Mouse (Mus musculus) embryonic facial prominence, embryonic 15.5 days (tissue): Measurements from ENCODE around the gene Srbd1. TPM values are rescaled to one million over a fixed set of nuclear protein-coding genes. Genes with fewer than 3 reads are reported as not detected.

Experiments used
- ATAC-seq: fragments of 200-750 bp; cut with Nextera tagmentation; 2 replicates; pipeline ENCODE4 v1.8.0; 2017; ENCODE audit warnings: low read depth, moderate TSS enrichment; ENCODE audit not compliant: insufficient number of reproducible peaks, low FRiP score, low TSS enrichment
- H3K27ac ChIP-seq: fragments of 300-500 bp; sonication (generic); replicated peaks from 2 replicates; pipeline ENCODE4 v1.5.1; 2015; ENCODE audit warnings: mild to moderate bottlenecking, inconsistent platforms
- H3K27me3 ChIP-seq: fragments of 300-500 bp; sonication (generic); 2 replicates; pipeline ENCODE4 v1.6.1; 2015; ENCODE audit warnings: inconsistent platforms
- H3K36me3 ChIP-seq: fragments of 300-500 bp; sonication (generic); 2 replicates; pipeline ENCODE4 v1.6.1; 2015; ENCODE audit warnings: mild to moderate bottlenecking, inconsistent platforms
- H3K4me1 ChIP-seq: fragments of 300-500 bp; sonication (generic); 2 replicates; pipeline ENCODE4 v1.6.1; 2015; ENCODE audit warnings: inconsistent platforms
- H3K4me2 ChIP-seq: fragments of 300-500 bp; sonication (generic); replicated peaks from 2 replicates; pipeline ENCODE4 v1.6.1; 2015; ENCODE audit warnings: mild to moderate bottlenecking, inconsistent platforms
- H3K4me3 ChIP-seq: fragments of 300-500 bp; sonication (generic); replicated peaks from 2 replicates; pipeline ENCODE4 v1.5.1; 2015; ENCODE audit warnings: mild to moderate bottlenecking, inconsistent platforms
- H3K9ac ChIP-seq: fragments of 300-500 bp; sonication (generic); 2 replicates; pipeline ENCODE4 v1.6.1; 2015; ENCODE audit warnings: inconsistent platforms
- H3K9me3 ChIP-seq: fragments of 300-500 bp; sonication (generic); replicated peaks from 2 replicates; pipeline ENCODE4 v1.6.1; 2016; ENCODE audit warnings: inconsistent platforms
- WGBS: fragments of 180-500 bp; shearing (Covaris S2); methylation state at CpG from one replicate; pipeline ENCODE4 v1.1.7; 2015; 5-methylcytosine and 5-hydroxymethylcytosine counted together
- polyA plus RNA-seq: library from polyadenylated mRNA; unstranded; fragments of >200 nt; fragmentation: Nextera tagmentation; extraction: Ambion mirVana; gene quantifications from 2 replicates; pipeline ENCODE4 v1.2.1, GENCODE M21; 2015

The Srbd1 gene
- polyA plus RNA-seq, 1 experiment from 2014 or later, result 16.2 TPM

DNA sequence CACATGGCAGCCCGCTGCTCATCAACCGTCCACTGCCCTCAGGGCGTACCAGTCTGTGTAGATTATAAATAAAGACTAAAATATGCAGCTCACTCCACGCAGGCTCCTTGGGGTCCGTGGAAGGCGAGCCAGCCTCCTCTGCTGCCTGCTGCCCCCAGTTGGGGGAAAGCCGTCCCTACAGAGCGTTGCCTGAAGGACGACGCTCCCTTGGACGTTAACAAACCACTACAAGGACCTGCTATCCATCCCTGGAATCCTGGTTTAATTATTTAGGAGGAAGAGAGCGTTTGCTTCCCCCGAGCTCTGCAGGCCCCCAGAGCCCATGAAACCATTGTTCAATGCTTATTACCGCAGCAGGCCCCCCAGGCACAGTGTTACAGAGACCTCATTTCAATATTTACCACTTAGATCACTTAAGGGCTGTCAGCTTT, 201.4 kb downstream of the Srbd1 start:
- Histone ChIP-seq H3K9ac (no peak overlapping the region), H3K36me3 (no peaks in the 10 kb centered on the region), H3K4me3 (no peak overlapping the region), H3K27me3 (peaks cover 30% of the 10 kb centered on the region), H3K27ac (no peak overlapping the region), H3K4me1 (peaks cover 7% of the 10 kb centered on the region), H3K4me2 (no peak overlapping the region), H3K9me3 (no peaks in the 10 kb centered on the region)
- WGBS, result 22% methylated on average over 14 of the region's 14 CpGs
- no peak for ATAC-seq

DNA sequence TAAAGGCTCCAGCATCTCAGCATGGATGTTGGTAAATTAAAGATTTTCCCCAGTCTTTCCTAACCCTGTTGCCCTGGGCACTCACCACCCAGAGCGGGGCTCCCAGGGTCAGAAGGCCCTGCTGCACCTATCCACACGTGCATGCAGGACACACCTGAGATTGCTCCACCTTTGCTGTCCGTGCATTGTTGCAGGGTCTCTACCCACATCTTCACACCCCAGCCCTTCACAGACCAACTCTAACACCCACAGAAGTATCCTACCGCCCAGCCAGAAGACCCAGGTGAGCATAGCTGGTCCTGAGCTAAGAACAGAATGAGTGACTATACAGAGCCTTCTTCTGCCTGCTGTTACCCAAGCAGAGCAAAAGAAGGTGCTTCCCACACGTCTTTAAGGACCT, 201.9 kb downstream of the Srbd1 start:
- Histone ChIP-seq H3K4me3 (no peak overlapping the region), H3K9ac (no peak overlapping the region), H3K27me3 (peaks cover 28% of the 10 kb centered on the region), H3K36me3 (no peaks in the 10 kb centered on the region), H3K4me1 (peaks cover 7% of the 10 kb centered on the region), H3K4me2 (no peak overlapping the region), H3K9me3 (no peaks in the 10 kb centered on the region), H3K27ac (no peak overlapping the region)
- no peak for ATAC-seq
- 79% methylated on average over 5 of the region's 5 CpGs for WGBS

DNA sequence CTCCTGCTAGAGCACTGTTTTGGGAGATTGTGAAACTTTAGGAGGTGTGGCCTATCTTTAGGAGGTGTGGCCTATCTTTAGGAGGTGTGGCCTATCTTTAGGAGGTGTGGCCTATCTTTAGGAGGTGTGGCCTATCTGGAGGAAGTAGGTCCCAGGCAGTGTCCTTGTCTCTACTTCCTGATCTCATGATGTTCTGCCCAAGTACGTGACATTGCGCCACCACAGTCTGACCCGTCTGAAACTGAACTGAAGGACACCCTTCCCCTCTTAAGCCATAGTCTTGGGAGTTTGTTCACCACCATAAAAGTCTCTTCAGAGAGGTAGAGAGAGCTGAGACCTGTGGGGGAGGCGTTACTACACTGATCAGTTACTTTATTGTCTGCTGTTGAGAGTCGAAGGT, 202.9 kb downstream of the Srbd1 start:
- 93% methylated on average over 5 of the region's 5 CpGs for WGBS
- Histone ChIP-seq H3K4me2 (no peak overlapping the region), H3K27ac (no peak overlapping the region), H3K4me1 (peaks cover 7% of the 10 kb centered on the region), H3K36me3 (no peaks in the 10 kb centered on the region), H3K4me3 (no peak overlapping the region), H3K9ac (no peak overlapping the region), H3K27me3 (peaks cover 23% of the 10 kb centered on the region; the same call in 1 of the 2 replicates), H3K9me3 (no peaks in the 10 kb centered on the region)
- ATAC-seq, result no peak

DNA sequence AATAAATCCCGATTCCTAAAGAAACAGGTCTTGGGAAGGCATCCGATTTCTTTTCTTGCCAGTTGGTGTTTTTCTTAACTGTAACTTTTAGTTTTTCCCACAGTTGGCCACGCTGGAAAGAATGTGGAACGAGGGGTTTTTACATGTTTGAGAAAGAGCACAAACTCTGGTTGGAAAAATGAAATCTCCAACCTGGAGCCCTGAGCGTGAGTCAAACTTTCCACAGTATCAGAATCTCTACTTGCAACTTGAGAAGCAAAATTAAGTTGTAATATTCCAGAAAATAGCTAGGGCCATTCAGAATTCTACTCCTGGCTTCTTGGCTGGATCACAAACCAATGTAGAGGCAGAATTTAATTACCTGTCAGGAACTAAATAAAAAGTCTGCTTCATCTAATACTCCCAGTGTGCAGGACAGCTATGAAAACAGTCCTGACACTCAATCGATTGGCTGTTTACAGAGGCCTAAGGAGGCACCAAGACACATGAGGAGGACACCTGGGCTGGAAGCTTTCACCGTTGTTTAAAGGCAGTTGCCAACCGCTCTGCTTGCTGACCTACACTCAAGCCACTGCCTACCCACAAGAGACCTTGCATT, 203.7 kb downstream of the Srbd1 start:
- ATAC-seq, result no peak
- peaks cover 19% of the 10 kb centered on the region; the same call in 1 of the 2 replicates for H3K27me3 ChIP-seq
- no peaks in the 10 kb centered on the region for H3K9me3 ChIP-seq
- H3K36me3 ChIP-seq, result no peaks in the 10 kb centered on the region
- no peak overlapping the region for H3K9ac ChIP-seq
- peaks cover 7% of the 10 kb centered on the region for H3K4me1 ChIP-seq
- peak overlapping the region; percentile 66 for H3K27ac ChIP-seq
- 48% methylated on average over 8 of the region's 8 CpGs for WGBS
- no peak overlapping the region for H3K4me2 ChIP-seq
- H3K4me3 ChIP-seq, result no peak overlapping the region

DNA sequence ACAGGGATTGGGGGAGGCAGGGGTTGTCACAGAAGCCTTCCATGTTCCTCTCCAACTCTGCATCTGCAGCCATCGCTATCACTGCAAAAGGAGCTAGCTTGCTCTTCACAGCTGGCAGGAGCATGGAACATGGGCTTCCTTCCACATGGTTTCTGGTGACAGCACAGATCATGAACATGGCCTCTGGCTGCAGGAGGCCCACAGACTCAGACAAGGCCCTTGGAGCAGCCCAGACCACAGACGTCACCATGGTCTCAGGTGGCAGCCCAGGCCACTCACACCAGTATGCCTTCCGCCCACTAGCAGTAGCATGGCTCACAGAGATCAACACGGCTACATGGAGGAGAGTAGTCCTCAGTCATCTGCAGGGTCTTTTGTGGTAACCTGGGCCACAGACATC, 207.8 kb downstream of the Srbd1 start:
- no peak overlapping the region for H3K4me2 ChIP-seq
- no peaks in the 10 kb centered on the region for H3K36me3 ChIP-seq
- peaks cover 6% of the 10 kb centered on the region; the same call in 1 of the 2 replicates for H3K27me3 ChIP-seq
- H3K4me1 ChIP-seq, result peaks cover 11% of the 10 kb centered on the region
- ATAC-seq, result no peak
- H3K9ac ChIP-seq, result no peak overlapping the region
- no peak overlapping the region for H3K4me3 ChIP-seq
- H3K27ac ChIP-seq, result no peak overlapping the region
- 85% methylated on average over 4 of the region's 4 CpGs for WGBS
- no peaks in the 10 kb centered on the region for H3K9me3 ChIP-seq

DNA sequence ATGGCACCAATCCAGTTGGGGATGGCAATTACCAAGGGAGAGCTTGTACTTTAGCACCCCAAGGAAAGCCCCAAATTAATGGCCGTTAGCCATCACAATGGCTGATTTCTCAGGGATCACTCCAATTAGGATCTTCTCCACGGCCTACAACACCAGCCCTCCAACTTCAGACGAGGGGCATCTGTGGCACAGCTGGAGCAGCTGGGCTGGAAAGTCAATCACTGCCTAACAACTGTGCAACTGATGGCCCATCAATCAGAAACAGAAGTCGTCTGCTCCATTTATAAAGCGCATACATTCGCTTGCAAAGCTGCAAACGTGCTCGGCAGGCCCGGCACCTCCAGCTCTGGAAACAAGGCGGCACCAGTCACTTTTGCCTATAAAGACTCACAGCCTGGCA, 209.7 kb downstream of the Srbd1 start:
- 48% methylated on average over 10 of the region's 10 CpGs for WGBS
- ATAC-seq, result no peak

More for the DNA sequence above, 209.7 kb downstream of the Srbd1 start:
- Histone ChIP-seq H3K9ac (no peak overlapping the region), H3K4me3 (no peak overlapping the region), H3K27ac (no peak overlapping the region), H3K4me2 (no peak overlapping the region), H3K4me1 (peaks cover 11% of the 10 kb centered on the region), H3K9me3 (no peaks in the 10 kb centered on the region), H3K27me3 (peaks cover 6% of the 10 kb centered on the region; the same call in 1 of the 2 replicates), H3K36me3 (no peaks in the 10 kb centered on the region)

Other genes with a start within 250 kb of the Srbd1 start
- gene Prkce, start 22.6 kb upstream of the Srbd1 start, polyA plus RNA-seq, result 8.1 and 8.8 TPM in 2 replicates